Mouse (Mus musculus) G1E-ER4 (cell line): ENCODE results near the gene Nadk. TPM values are rescaled to one million over a fixed set of nuclear protein-coding genes. Genes with fewer than 3 reads are reported as not detected.

ENCODE experiments used
- GATA1 ChIP-seq: IDR thresholded peaks from one replicate; pipeline ENCODE4 v1.8.0; 2012; ENCODE audit warnings: low read length, inconsistent platforms
- polyA plus RNA-seq: library from polyadenylated mRNA; stranded (reverse); fragments of >175 nt; gene quantifications from 2 replicates; pipeline ENCODE4 v1.2.3, GENCODE M21; 2012

The Nadk gene
- polyA plus RNA-seq = 69.0 and 74.8 TPM in 2 replicates

DNA sequence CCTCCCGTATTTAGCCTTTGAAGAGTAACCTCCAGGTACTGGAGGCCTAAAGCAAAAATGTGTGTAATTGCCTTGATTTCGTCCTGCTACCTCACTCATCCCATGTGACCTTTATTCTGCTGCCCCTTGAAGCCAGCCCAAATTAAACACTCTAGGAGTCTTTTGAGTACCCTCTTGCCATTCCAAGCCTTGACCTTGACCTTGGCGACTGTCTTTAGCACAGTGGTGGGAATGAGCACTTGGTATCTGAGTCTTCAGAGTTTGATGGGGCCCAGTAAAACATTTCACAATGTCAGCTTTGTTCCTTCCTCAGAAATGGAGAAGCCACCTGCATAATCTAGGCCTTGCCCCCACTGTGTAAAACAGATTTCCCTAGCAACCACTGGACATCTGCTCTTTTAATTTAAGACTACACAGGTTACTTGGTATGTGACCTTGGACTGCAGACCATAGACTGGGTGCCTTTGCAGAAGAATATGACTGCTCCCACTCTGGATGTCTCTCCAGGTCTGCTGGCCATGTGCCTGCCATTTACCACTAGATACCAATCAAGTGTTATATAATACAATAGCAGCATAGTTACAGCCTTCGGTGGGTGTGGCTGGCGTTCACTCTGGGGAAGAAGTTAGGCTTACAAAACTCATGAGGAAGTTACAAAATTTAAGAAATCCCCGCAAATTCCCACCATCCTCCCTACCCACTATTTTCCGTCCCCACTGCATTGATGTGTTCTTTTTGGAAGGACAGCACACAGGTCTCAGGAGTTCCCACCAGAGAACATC is at the start of gene Nadk:
Gene Nadk (plus strand): TSS at position 718 of the 782 bp plus-strand sequence.
- TF ChIP-seq GATA1 = no peak

DNA sequence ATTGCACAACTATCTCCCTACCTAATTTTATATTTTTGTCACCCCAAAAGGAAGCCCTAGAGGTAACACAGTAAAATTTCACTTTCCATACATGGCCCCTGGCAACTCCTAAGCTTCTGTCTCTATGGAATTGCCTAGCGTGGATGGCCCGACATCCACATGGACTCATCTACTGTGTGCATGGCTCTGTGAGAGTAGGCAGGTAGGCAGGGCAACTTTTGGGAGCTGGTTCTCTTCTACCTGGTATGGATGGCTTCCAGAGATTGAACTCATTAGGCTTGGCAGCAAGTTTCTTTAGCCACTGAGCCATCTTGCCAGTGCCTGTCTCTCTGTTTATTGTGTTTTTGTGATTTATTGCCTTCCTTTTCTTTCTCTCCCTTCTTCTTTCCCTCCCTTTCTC is 47.4 kb upstream of the Nadk start:
- no peak for TF ChIP-seq GATA1

DNA sequence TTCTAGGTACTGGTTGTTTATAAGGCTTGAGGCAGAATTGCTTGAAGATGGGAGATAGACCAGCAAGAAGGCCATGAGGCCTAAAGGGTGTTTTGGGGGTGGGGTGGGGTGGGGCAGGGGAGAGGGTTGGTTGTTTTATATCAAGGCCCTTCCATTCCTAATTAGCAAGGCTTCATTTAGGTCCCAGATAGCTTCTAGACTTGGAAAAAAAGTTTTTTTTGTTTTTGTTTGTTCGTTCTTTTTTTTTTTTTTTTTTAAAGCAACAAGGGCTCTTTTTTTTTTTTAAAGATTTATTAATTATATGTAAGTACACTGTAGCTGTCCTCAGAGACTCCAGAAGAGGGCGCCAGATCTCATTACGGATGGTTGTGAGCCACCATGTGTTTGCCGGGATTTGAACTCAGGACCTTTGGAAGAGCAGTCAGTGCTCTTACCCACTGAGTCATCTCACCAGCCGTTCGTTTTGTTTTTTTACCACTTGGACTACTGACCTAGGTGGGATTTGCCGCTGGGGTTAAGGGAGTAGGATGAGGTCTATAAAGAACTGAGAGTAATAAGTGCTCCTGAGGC is 44.1 kb upstream of the Nadk start:
- no peak for TF ChIP-seq GATA1

DNA sequence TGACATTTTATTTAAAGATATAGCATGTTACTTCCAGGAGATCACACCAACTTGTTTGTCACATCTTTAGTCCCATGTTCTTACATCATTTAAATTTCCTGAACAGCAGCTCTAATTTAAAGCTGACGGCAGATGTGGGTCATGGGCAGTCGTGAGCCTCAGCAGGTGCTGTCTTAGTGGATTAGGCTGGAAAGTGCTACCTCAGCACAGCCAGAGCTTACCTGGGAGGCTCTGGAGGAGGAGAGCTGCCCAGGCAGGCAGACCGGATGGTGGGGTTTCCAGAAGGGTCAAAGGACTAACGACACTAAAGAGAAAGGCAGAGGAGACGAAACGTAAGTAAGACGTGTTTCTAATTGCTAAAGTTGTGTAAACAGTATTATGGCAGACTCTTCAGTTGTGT is 39.9 kb upstream of the Nadk start:
- TF ChIP-seq GATA1 = no peak

DNA sequence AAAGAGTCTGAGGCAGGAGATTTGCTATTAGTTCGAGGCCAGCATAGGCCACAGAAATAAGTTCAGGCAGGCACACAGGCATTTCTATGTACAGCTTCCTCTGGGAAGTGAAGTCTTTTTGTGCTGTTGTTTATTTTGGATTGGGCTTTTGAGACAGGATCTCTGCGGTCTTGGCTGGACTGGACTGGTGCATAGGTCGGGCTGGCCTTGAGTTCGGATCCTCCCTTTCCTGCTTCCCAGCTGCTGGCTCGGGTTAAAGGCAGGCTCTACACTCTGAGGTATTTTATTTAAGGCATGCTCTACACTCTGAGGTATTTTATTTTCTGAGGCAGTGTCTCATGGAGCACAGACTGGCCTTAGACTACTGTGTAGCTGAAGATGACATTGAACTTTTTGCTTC is 36.4 kb upstream of the Nadk start:
- no peak for TF ChIP-seq GATA1

DNA sequence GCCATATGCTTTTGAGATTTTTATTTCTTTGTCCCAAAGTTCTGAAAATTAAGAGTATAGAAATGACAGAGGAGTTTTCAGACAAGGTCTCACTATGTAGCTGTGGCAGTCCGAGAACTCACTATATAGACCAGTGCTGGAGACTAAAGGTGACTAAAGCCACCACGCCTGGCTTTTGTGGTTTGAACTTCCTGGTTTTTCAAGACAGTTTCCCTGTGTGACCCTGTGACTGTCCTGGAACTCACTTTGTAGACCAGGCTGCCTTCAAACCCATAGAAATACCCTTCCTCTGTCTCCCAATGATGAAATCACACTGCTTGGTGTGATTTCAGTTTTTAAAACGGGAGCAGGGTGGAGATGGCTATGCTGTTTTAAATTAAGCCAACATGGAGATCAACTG is 32.9 kb upstream of the Nadk start:
- TF ChIP-seq GATA1 = no peak

DNA sequence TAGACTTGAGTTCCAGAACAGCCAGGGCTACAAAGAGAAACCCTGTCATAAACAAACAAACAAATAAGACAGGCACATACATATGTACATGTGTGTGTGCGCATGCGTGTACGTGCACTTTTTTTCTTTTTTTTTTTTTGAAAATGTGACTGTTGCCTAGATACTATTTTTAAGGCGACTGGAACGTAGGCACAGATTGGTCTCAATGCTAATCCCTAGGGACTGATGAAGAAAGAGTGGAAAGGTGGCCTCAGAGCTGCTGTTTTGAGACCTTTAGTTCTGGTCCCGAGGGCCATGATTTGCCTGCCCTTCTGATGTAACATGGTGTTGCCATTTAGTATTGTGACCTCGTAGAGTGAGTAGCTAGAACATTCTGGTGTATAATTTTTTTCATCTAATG is 12.2 kb upstream of the Nadk start:
- TF ChIP-seq GATA1 = no peak

DNA sequence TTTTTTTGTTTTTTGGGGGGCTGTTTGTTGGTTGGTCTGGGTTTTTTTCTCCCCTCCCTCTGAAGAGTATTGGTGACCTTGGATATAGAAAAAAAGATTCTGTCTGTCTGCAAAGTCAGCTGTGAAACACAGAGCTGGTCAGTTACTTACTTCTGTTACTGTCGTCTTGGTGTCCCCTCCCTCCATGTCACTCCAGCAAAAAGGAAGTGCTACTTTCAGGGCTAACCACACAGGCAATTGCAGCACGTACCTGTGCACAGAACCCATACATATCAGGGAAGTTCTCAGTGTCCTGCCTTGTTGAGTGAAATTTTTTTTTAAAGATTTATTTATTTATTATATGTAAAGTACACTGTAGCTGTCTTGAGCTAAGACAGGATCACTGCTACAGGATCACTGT is 11.7 kb upstream of the Nadk start:
- TF ChIP-seq GATA1 = no peak

DNA sequence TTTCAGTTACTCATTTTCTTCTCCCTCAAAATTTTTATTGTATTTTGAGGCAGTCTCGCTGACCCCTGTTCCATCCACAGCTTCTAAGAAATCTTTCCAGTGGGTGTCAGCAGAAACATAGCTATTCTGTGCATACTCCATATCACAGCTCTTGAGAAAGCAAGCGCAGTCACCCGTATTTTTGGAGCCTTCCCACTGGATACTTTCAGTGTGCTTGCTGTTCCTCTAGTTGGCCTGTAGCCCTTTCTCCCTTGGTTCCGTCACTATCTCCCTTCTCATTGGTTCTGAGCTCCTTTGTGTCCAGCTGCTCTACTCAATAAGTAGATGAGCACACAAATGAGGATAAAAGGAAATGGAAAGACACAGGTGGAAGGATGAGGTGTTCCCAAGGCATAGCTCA is 11.1 kb upstream of the Nadk start:
- TF ChIP-seq GATA1 = no peak

DNA sequence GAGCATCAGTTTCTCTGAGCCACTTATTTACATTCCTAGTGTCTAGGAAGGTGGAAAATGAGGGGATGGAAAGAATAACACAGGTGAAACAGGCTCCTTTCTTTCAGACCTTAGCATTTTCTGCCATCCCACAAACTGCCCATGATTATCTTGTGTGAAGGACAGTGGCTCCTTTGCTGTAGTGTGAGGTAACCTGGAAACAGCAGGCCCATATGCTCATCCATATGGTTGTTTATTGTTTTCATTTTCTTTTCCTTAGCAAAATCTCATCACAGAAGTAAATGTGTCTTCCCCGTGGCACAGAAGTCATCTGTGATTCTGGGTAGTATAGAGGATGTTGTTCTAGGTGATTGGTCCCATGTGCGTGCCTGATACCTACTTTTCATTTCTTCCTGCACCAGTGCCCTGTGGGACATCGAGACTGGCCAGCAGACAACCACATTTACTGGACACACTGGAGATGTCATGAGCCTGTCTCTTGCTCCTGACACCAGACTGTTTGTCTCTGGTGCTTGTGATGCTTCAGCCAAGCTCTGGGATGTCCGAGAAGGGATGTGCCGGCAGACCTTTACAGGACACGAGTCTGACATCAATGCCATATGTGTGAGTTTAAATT is 9.2 kb upstream of the Nadk start:
- TF ChIP-seq GATA1 = no peak

DNA sequence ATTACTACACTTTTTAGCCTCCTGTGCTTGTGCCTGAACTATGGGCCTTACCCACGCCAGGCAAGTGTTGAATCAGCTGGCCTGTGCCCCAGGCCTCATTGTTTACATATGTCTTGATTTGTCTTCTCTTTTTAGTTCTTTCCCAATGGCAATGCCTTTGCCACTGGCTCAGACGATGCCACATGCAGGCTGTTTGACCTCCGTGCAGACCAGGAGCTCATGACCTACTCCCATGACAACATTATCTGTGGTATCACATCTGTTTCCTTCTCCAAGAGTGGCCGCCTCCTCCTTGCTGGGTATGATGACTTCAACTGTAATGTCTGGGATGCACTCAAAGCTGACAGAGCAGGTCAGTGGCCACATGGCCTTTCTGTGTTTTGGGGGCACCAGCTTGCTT is 7.3 kb upstream of the Nadk start:
- no peak for TF ChIP-seq GATA1

DNA sequence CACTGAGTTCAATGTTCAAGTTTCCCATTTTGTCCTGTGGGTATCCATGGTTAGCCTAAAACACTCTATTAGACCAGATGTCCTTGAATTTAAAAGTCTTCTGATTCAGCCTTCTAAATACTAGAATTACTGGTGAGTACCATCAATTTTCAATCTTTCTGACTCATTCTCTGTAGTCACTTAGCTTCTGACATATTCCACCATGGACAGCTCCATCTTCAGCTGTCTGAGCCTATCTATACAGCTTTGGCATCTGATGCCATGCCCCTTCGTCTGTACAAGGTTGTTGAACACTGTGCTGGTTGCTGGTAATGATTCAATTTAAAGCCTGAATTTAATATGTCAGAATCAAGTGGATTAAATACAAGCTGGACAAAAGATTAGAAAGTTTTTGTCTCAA is 6.7 kb upstream of the Nadk start:
- TF ChIP-seq GATA1 = no peak

DNA sequence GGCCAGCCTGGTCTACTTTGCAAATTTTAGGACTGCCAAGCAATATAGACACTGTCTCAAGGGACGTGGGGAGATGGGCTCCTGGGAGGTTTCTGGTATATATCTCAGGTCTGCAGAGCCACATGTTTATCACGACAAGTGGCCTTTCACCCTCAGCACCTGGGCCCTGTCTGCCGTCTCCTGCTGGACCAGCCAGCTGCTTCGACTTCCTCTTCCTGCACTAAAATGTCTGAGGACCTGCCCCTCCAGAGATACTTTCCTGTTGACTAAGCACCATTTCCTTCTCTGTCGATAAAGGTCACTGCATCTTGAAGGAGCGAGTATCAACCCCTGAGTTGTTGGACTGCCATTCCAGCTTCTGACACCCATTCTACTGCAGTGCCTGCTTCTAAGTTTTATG is 2.7 kb upstream of the Nadk start:
- no peak for TF ChIP-seq GATA1

DNA sequence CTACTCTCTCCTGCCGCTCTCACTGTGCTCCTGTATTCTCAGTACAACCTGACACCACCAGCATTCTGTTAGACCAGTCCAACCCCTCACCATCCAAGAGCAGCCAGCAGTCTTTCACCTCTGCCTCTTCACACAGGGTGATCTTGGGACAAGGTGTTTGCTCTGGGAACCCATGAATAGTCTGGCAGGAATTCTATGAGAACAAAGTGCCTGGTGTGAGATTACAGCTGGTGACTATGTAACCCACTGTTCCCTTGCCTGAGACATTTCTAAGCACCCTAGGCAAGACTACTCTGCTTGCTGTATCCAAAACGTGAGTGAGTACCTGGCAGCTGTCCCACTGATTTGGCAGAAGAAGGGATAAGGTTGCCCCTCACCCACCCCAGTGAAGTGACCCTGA is 1.2 kb upstream of the Nadk start:
- no peak for TF ChIP-seq GATA1

DNA sequence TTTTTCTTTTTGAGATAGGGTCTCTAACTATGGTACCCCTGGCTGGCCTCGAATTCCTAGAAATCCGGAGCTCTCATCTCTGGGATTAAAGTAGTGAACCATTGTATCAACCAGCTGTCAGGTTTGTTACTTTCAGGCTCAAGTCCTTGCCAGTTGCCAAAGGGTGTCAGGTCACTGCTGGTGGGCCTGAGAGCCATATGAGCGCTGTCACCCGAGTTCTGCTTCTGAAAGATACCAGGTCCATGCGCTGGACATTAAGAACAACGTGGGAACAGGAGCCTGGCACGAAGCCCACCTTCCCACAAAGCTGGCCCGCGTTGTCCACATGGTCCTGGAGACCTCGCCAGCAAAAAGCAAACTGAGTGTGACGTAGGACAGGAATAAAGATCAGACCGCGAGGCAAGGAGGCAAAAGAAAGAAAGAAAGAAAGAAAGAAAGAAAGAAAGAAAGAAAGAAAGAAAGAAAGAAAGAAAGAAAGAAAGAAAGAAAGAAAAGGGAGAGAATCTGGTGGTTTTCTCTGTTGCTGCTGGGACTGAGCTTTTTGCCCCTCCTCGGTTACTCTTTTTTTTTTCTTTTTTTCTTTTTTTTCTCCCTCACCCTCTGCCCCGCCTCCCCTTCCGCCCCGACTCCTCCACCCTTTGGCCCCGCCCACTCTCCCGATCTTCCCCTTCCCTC is 684 bp downstream of the Nadk start:
- no peak for TF ChIP-seq GATA1
